Mouse (Mus musculus) stomach, postnatal 0 days (tissue): ENCODE measurements around the gene Hoxa10. TPM values are rescaled to one million over a fixed set of nuclear protein-coding genes. Genes with fewer than 3 reads are reported as not detected.

Experiments used
- ATAC-seq: fragments of 200-750 bp; cut with Nextera tagmentation; 2 replicates; pipeline ENCODE4 v1.8.0; 2017; ENCODE audit not compliant: low FRiP score, low TSS enrichment
- DNase-seq: peaks from one replicate; pipeline ENCODE4 v3.0.0-alpha.2; 2016; ENCODE audit warnings: low spot score
- H3K27ac ChIP-seq: fragments of 300-500 bp; sonication (generic); replicated peaks from 2 replicates; pipeline ENCODE4 v1.5.1; 2014; ENCODE audit warnings: mild to moderate bottlenecking, control low read depth
- H3K27me3 ChIP-seq: fragments of 300-500 bp; sonication (generic); 2 replicates; pipeline ENCODE4 v1.6.1; 2014; ENCODE audit warnings: low read length; ENCODE audit not compliant: control insufficient read depth, insufficient read depth
- H3K36me3 ChIP-seq: fragments of 300-500 bp; sonication (generic); 2 replicates; pipeline ENCODE4 v1.6.1; 2014; ENCODE audit warnings: low read length, mixed read lengths; ENCODE audit not compliant: control insufficient read depth, insufficient read depth
- H3K4me1 ChIP-seq: fragments of 300-500 bp; sonication (generic); replicated peaks from 2 replicates; pipeline ENCODE4 v1.6.1; 2014; ENCODE audit warnings: antibody characterized with exemption; ENCODE audit not compliant: control insufficient read depth, insufficient read depth
- H3K4me2 ChIP-seq: fragments of 300-500 bp; sonication (generic); replicated peaks from 2 replicates; pipeline ENCODE4 v1.6.1; 2014; ENCODE audit warnings: low read depth, mild to moderate bottlenecking, control low read depth, moderate library complexity
- H3K4me3 ChIP-seq: fragments of 300-500 bp; sonication (generic); 2 replicates; pipeline ENCODE4 v1.5.1; 2014; ENCODE audit warnings: low read depth, low read length, control low read depth
- H3K9ac ChIP-seq: fragments of 300-500 bp; sonication (generic); 2 replicates; pipeline ENCODE4 v1.6.1; 2014; ENCODE audit warnings: mild to moderate bottlenecking, low read length, control low read depth, mixed read lengths
- H3K9me3 ChIP-seq: fragments of 300-500 bp; sonication (generic); 2 replicates; pipeline ENCODE4 v1.6.1; 2016; ENCODE audit warnings: low read length; ENCODE audit not compliant: control insufficient read depth
- CTCF ChIP-seq: IDR thresholded peaks from 2 replicates; pipeline ENCODE4 v1.5.1; 2016; ENCODE audit warnings: antibody characterized with exemption, low read depth, mild to moderate bottlenecking, moderate library complexity
- EP300 ChIP-seq: optimal IDR thresholded peaks from 2 replicates; pipeline ENCODE3; 2016; ENCODE audit warnings: antibody characterized with exemption
- WGBS: fragments of 180-500 bp; shearing (Covaris S2); extraction: QIAGEN DNeasy Blood & Tissue Kit; methylation state at CpG from one replicate; pipeline ENCODE4 v1.1.7; 2014; 5-methylcytosine and 5-hydroxymethylcytosine counted together
- polyA plus RNA-seq: library from polyadenylated mRNA; unstranded; fragments of >200 nt; fragmentation: Nextera tagmentation; extraction: Ambion mirVana; gene quantifications from 2 replicates; pipeline ENCODE4 v1.2.1, GENCODE M21; 2015

Gene Hoxa10
- polyA plus RNA-seq, 1 experiment from 2014 or later: not detected

- Histone ChIP-seq H3K27ac (no peak overlapping the region), H3K4me2 (no peak overlapping the region), H3K4me1 (no peaks in the 10 kb centered on the region), H3K4me3 (no peak overlapping the region), H3K27me3 (peaks cover 29% of the 10 kb centered on the region), H3K9me3 (no peaks in the 10 kb centered on the region), H3K36me3 (no peaks in the 10 kb centered on the region), H3K9ac (no peak overlapping the region)
- TF ChIP-seq EP300 (no peak), CTCF (no peak)
- ATAC-seq (no peak), DNase-seq (no peak)
- 10% methylated on average over 8 of the region's 8 CpGs for WGBS
Measured at GRCm38 (mm10) chr6:52275563-52276280, 35.1 kb upstream of the Hoxa10 start.

DNA sequence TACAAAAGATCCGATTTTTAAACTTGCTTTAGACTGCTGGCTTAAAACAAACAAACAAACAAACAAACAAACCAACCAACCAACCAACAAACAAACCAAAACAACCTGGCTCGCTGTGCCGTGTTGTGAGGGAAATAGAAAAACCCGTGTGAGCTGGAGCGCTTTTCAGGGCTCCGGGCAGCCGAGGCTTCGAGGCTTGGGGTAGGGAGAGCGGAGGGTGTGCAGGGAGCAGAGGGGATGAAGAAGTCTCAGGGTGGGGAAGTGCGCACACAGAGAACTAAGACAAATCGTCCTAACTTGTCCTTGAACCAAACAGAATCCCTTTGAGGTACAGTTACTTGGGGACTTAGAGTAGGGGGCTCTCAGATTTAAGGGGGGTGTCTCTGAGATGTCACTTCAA, 33.9 kb upstream of the Hoxa10 start:
- DNase-seq (no peak), ATAC-seq (no peak)
- Histone ChIP-seq H3K36me3 (no peaks in the 10 kb centered on the region), H3K4me2 (no peak overlapping the region), H3K9ac (no peak overlapping the region), H3K4me3 (no peak overlapping the region), H3K4me1 (no peaks in the 10 kb centered on the region), H3K9me3 (no peaks in the 10 kb centered on the region), H3K27me3 (peaks cover 39% of the 10 kb centered on the region), H3K27ac (no peak overlapping the region)
- TF ChIP-seq EP300 (no peak), CTCF (no peak)
- WGBS: 6% methylated on average over 11 of the region's 11 CpGs

- no peaks in the 10 kb centered on the region for H3K9me3 ChIP-seq
- H3K4me1 ChIP-seq: no peaks in the 10 kb centered on the region
- peaks cover 42% of the 10 kb centered on the region for H3K27me3 ChIP-seq
- H3K4me2 ChIP-seq: no peak overlapping the region
- WGBS: 5% methylated on average over 22 of the region's 22 CpGs
- no peak overlapping the region for H3K27ac ChIP-seq
- DNase-seq: no peak
- no peak for ATAC-seq
- no peak for TF ChIP-seq CTCF
- TF ChIP-seq EP300: no peak
- H3K9ac ChIP-seq: no peak overlapping the region
- H3K4me3 ChIP-seq: no peak overlapping the region
- H3K36me3 ChIP-seq: no peaks in the 10 kb centered on the region
Measured at GRCm38 (mm10) chr6:52273656-52274280, 33.1 kb upstream of the Hoxa10 start.

GRCm38 (mm10) chr6:52272766-52273655, 32.4 kb upstream of the Hoxa10 start:
- no peaks in the 10 kb centered on the region for H3K9me3 ChIP-seq
- H3K4me2 ChIP-seq: no peak overlapping the region
- no peak overlapping the region for H3K9ac ChIP-seq
- H3K27ac ChIP-seq: no peak overlapping the region
- no peaks in the 10 kb centered on the region for H3K36me3 ChIP-seq
- no peak for TF ChIP-seq EP300
- TF ChIP-seq CTCF: no peak
- no peaks in the 10 kb centered on the region for H3K4me1 ChIP-seq
- 21% methylated on average over 21 of the region's 22 CpGs for WGBS
- no peak overlapping the region for H3K4me3 ChIP-seq
- H3K27me3 ChIP-seq: peaks cover 49% of the 10 kb centered on the region
- no peak for ATAC-seq
- no peak for DNase-seq

GRCm38 (mm10) chr6:52270494-52271480, 30.1 kb upstream of the Hoxa10 start:
- H3K27me3 ChIP-seq: peaks cover 52% of the 10 kb centered on the region
- TF ChIP-seq EP300 (no peak), CTCF (peak; percentile 79)
- ATAC-seq: 0 out of 2 replicates have a peak, but pooled peaks have one; percentile 32
- H3K4me3 ChIP-seq: no peak overlapping the region
- DNase-seq: no peak
- H3K4me2 ChIP-seq: no peak overlapping the region
- WGBS: 11% methylated on average over 23 of the region's 23 CpGs
- no peaks in the 10 kb centered on the region for H3K4me1 ChIP-seq
- H3K36me3 ChIP-seq: no peaks in the 10 kb centered on the region
- no peak overlapping the region for H3K27ac ChIP-seq
- no peak overlapping the region for H3K9ac ChIP-seq
- no peaks in the 10 kb centered on the region for H3K9me3 ChIP-seq
